Mouse (Mus musculus): ENCODE measurements around the gene Trim65. TPM values are rescaled to one million over a fixed set of nuclear protein-coding genes. Genes with fewer than 3 reads are reported as not detected.

Gene Trim65
- polyA plus RNA-seq (2016; fragmentation: Nextera tagmentation; extraction: Ambion mirVana) = 2.0 and 2.1 TPM in 2 replicates

GRCm38 (mm10) chr11:116130488-116131205, at the start of gene Trim65:
Gene Trim65, minus strand, starts transcription at chr11:116131128.
- peak within 1 kb of the TSS; percentile 48 for H3K4me3 ChIP-seq
- no peaks in the 10 kb centered on the region for H3K9me3 ChIP-seq
- H3K4me2 ChIP-seq (replicated peaks) = peak within 1 kb of the TSS; percentile 76
- no peaks in the 10 kb centered on the region for H3K27me3 ChIP-seq (replicated peaks)
- H3K9ac ChIP-seq = peak within 1 kb of the TSS; percentile 67
- 2% methylated on average over 69 of the region's 69 CpGs for WGBS
- peaks cover 33% of the 10 kb centered on the region for H3K4me1 ChIP-seq
- H3K36me3 ChIP-seq = peaks cover 42% of the 10 kb centered on the region
- peak within 1 kb of the TSS; percentile 76 for H3K27ac ChIP-seq
- ATAC-seq (ENCODE audit: low FRiP score, low read depth) = peak; percentile 81

GRCm38 (mm10) chr11:116178411-116179121, 47.6 kb upstream of the Trim65 start:
- Histone ChIP-seq H3K27ac (no peak overlapping the region), H3K4me3 (no peak overlapping the region), H3K9ac (no peak overlapping the region), H3K4me1 (no peaks in the 10 kb centered on the region), H3K27me3 (replicated peaks) (no peaks in the 10 kb centered on the region), H3K4me2 (replicated peaks) (no peak overlapping the region), H3K36me3 (peaks cover 81% of the 10 kb centered on the region), H3K9me3 (no peaks in the 10 kb centered on the region)
- ATAC-seq (ENCODE audit: low FRiP score, low read depth) = no peak
- 91% methylated on average over 20 of the region's 20 CpGs for WGBS

- Histone ChIP-seq H3K27ac (no peak overlapping the region), H3K9me3 (no peaks in the 10 kb centered on the region), H3K36me3 (peaks cover 80% of the 10 kb centered on the region), H3K4me2 (replicated peaks) (no peak overlapping the region), H3K4me3 (no peak overlapping the region), H3K4me1 (no peaks in the 10 kb centered on the region), H3K9ac (no peak overlapping the region), H3K27me3 (replicated peaks) (no peaks in the 10 kb centered on the region)
- 88% methylated on average over 7 of the region's 7 CpGs for WGBS
- no peak for ATAC-seq (ENCODE audit: low FRiP score, low read depth)
Measured at GRCm38 (mm10) chr11:116176010-116176409, 45.1 kb upstream of the Trim65 start.

GRCm38 (mm10) chr11:116174775-116175448, 44.0 kb upstream of the Trim65 start:
- H3K4me2 ChIP-seq (replicated peaks) = no peak overlapping the region
- WGBS = 92% methylated on average over 22 of the region's 22 CpGs
- H3K36me3 ChIP-seq = peaks cover 75% of the 10 kb centered on the region
- ATAC-seq (ENCODE audit: low FRiP score, low read depth) = no peak
- no peaks in the 10 kb centered on the region for H3K4me1 ChIP-seq
- H3K27ac ChIP-seq = no peak overlapping the region
- H3K4me3 ChIP-seq = no peak overlapping the region
- no peaks in the 10 kb centered on the region for H3K27me3 ChIP-seq (replicated peaks)
- H3K9me3 ChIP-seq = no peaks in the 10 kb centered on the region
- H3K9ac ChIP-seq = no peak overlapping the region

GRCm38 (mm10) chr11:116171959-116172358, 41.0 kb upstream of the Trim65 start:
- Histone ChIP-seq H3K27ac (no peak overlapping the region), H3K9me3 (no peaks in the 10 kb centered on the region), H3K4me2 (replicated peaks) (no peak overlapping the region), H3K9ac (no peak overlapping the region), H3K27me3 (replicated peaks) (no peaks in the 10 kb centered on the region), H3K4me3 (no peak overlapping the region), H3K4me1 (peaks cover 3% of the 10 kb centered on the region; the same call in 1 of the 2 replicates), H3K36me3 (peaks cover 51% of the 10 kb centered on the region)
- no peak for ATAC-seq (ENCODE audit: low FRiP score, low read depth)
- WGBS = 92% methylated on average over 2 of the region's 2 CpGs

GRCm38 (mm10) chr11:116170003-116170800, 39.3 kb upstream of the Trim65 start:
- Histone ChIP-seq H3K4me1 (peaks cover 12% of the 10 kb centered on the region), H3K36me3 (peaks cover 44% of the 10 kb centered on the region), H3K27me3 (replicated peaks) (no peaks in the 10 kb centered on the region), H3K4me3 (no peak overlapping the region), H3K9ac (no peak overlapping the region), H3K9me3 (no peaks in the 10 kb centered on the region), H3K27ac (no peak overlapping the region), H3K4me2 (replicated peaks) (no peak overlapping the region)
- ATAC-seq (ENCODE audit: low FRiP score, low read depth) = no peak
- 85% methylated on average over 5 of the region's 5 CpGs for WGBS

- H3K9me3 ChIP-seq = no peaks in the 10 kb centered on the region
- H3K4me1 ChIP-seq = peaks cover 12% of the 10 kb centered on the region
- 85% methylated on average over 3 of the region's 3 CpGs for WGBS
- no peaks in the 10 kb centered on the region for H3K27me3 ChIP-seq (replicated peaks)
- no peak overlapping the region for H3K4me2 ChIP-seq (replicated peaks)
- no peak for ATAC-seq (ENCODE audit: low FRiP score, low read depth)
- peaks cover 40% of the 10 kb centered on the region for H3K36me3 ChIP-seq
- no peak overlapping the region for H3K4me3 ChIP-seq
- no peak overlapping the region for H3K27ac ChIP-seq
- H3K9ac ChIP-seq = no peak overlapping the region
Measured at GRCm38 (mm10) chr11:116169214-116169613, 38.3 kb upstream of the Trim65 start.

GRCm38 (mm10) chr11:116167884-116168439, 37.0 kb upstream of the Trim65 start, which contains the start of gene Fbf1:
Gene Fbf1, minus strand, starts transcription at chr11:116168166.
- H3K4me3 ChIP-seq = peak within 1 kb of the TSS; percentile 73
- H3K9me3 ChIP-seq = no peaks in the 10 kb centered on the region
- no peaks in the 10 kb centered on the region for H3K27me3 ChIP-seq (replicated peaks)
- H3K4me2 ChIP-seq (replicated peaks) = peak within 1 kb of the TSS; percentile 66
- under 1% methylated on average over 40 of the region's 40 CpGs for WGBS
- peaks cover 21% of the 10 kb centered on the region for H3K4me1 ChIP-seq
- ATAC-seq (ENCODE audit: low FRiP score, low read depth) = peak; percentile 97
- peak within 1 kb of the TSS; percentile 75 for H3K27ac ChIP-seq
- peaks cover 28% of the 10 kb centered on the region for H3K36me3 ChIP-seq
- H3K9ac ChIP-seq = peak within 1 kb of the TSS; percentile 79

GRCm38 (mm10) chr11:116167232-116167631, 36.3 kb upstream of the Trim65 start:
- Histone ChIP-seq H3K27me3 (replicated peaks) (no peaks in the 10 kb centered on the region), H3K9ac (peak overlapping the region; percentile 79), H3K4me1 (peaks cover 28% of the 10 kb centered on the region), H3K4me3 (peak overlapping the region; percentile 73), H3K27ac (peak overlapping the region; percentile 75; the same call in 1 of the 2 replicates), H3K36me3 (peaks cover 21% of the 10 kb centered on the region), H3K9me3 (no peaks in the 10 kb centered on the region), H3K4me2 (replicated peaks) (peak overlapping the region; percentile 66)
- no peak for ATAC-seq (ENCODE audit: low FRiP score, low read depth)
- WGBS = 16% methylated on average over 6 of the region's 6 CpGs

- Histone ChIP-seq H3K9ac (no peak overlapping the region), H3K4me3 (no peak overlapping the region), H3K27me3 (replicated peaks) (no peaks in the 10 kb centered on the region), H3K27ac (no peak overlapping the region), H3K36me3 (peaks cover 46% of the 10 kb centered on the region), H3K4me2 (replicated peaks) (peak overlapping the region; percentile 23), H3K9me3 (no peaks in the 10 kb centered on the region), H3K4me1 (peaks cover 31% of the 10 kb centered on the region)
- WGBS = 24% methylated on average over 9 of the region's 9 CpGs
- no peak for ATAC-seq (ENCODE audit: low FRiP score, low read depth)
Measured at GRCm38 (mm10) chr11:116163002-116163401, 32.1 kb upstream of the Trim65 start.

GRCm38 (mm10) chr11:116162146-116162545, 31.2 kb upstream of the Trim65 start:
- no peak overlapping the region for H3K4me3 ChIP-seq
- no peaks in the 10 kb centered on the region for H3K27me3 ChIP-seq (replicated peaks)
- H3K36me3 ChIP-seq = peaks cover 55% of the 10 kb centered on the region
- peak overlapping the region; percentile 29; the same call in 1 of the 2 replicates for H3K9ac ChIP-seq
- no peak for ATAC-seq (ENCODE audit: low FRiP score, low read depth)
- WGBS = 70% methylated on average over 10 of the region's 10 CpGs
- H3K4me2 ChIP-seq (replicated peaks) = 0 out of 2 replicates have a peak overlapping the region, but pooled peaks have one; percentile 23
- H3K9me3 ChIP-seq = no peaks in the 10 kb centered on the region
- peaks cover 30% of the 10 kb centered on the region for H3K4me1 ChIP-seq
- no peak overlapping the region for H3K27ac ChIP-seq
